Mouse (Mus musculus) cerebellum, postnatal 36 days (tissue): ENCODE results near the gene Ppp2r1a.

Experiments used
- DNase-seq, 2 experiments: peaks; one replicate each; pipeline ENCODE4 v3.0.0; 2021 to 2022; ENCODE audit warnings: mixed read lengths in 2 of 2

Ppp2r1a gene

DNA sequence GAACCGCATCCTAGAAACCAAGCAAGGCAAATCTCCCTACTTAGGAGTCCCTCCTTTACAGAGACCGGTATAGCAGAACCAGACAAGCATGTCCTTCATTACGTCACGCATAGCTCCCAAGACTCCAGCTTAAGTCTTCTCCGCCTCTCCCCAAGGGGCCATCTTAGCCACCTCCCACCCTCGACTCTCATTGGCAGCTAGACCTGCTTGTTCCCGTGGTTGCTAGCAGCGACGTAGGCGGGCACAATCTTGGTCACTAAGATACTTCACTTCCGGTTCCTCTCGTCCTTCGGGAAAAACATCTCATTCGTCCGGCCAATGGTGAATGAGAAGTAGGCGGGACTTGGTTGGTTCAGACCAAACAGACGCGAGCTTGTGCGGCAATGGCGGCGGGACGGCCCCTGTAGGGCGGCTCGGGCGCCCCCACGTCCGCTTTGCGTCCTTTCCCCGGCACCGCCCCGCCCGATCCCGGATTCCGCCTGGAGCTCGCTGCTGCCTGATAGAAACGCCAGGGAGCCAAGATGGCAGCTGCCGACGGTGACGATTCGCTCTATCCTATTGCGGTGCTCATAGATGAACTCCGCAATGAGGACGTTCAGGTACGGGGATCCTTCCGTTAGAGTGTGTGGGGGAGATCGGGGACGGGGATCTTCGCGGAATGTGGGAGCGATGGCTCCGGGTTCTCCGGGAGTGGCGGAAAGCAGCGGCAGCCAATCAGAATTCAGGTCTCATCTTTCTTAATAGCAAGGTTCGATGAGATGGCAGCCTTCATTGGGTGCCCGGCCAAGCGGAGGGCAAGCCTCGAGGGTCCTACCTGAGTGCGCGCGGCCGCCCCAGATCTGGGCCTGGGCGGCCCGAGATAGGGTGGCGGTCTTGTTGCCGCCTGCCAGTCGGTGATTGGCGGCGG is at the start of gene Ppp2r1a:
Gene Ppp2r1a, plus strand, starts transcription at position 327 of the 907 bp plus-strand sequence.
- DNase-seq: peak; percentile 98 to 99

DNA sequence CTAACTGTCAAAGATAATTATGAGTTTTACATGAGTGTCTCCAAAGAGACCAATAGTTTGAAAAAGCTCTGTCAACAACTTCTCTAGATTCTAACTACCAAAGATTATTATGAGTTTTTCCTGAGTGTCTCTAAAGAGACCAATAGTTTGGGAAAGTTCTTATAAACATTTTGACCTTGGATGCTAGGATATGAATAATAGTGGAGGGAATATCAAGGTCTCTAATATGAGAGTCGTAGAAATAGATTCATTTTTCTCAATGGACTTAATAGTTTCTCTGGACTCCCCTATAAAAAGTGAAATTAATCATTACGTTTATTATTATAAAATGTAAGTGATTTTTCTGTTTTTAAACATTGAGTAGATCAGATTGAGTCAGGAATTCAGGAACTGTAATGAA is 40.1 kb upstream of the Ppp2r1a start, which contains the start of gene Vmn1r231:
Gene Vmn1r231, minus strand, starts transcription at position 101 of the 400 bp plus-strand sequence.
- DNase-seq: no peak

DNA sequence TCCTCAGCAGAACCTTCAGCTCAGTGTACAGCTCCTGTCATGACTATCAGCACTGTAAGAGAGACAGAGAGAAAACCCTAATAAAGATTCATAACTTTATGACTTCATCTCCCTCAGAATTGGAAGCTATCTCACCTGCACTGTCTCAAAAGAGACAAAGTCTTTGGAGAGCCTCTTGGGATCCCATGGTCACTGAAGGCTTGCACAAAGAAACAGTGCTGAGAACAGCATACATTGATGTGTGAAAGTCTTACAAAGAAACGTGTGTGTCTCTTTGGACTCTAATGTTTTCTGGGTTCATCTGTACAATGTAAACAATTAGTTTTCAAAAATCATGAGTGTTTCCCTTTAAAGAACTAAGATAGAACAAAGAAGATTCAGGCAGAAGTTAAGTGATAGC is 25.5 kb upstream of the Ppp2r1a start, which contains the start of gene Vmn1r232:
Gene Vmn1r232, minus strand, starts transcription at position 101 of the 400 bp plus-strand sequence.
- DNase-seq: no peak

DNA sequence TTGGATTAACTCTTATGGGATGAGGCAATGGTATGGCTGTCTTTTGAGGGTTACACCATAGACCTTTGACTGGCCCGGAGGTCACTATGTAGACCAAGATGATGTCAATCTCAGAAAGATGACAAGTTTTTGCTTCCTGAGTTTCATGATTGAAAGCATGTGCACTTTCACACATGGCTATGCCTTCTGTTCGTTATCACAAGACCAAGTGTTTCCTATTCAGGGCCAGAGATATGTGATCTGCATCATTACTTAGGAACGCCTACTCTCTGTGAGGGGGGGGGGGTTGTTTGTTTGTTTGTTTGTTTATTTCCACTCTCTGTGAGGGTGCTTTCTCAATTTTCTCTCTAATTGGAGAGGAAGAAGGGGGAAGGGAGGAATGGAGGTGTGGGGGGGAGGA is 885 bp upstream of the Ppp2r1a start:
- no peak for DNase-seq

DNA sequence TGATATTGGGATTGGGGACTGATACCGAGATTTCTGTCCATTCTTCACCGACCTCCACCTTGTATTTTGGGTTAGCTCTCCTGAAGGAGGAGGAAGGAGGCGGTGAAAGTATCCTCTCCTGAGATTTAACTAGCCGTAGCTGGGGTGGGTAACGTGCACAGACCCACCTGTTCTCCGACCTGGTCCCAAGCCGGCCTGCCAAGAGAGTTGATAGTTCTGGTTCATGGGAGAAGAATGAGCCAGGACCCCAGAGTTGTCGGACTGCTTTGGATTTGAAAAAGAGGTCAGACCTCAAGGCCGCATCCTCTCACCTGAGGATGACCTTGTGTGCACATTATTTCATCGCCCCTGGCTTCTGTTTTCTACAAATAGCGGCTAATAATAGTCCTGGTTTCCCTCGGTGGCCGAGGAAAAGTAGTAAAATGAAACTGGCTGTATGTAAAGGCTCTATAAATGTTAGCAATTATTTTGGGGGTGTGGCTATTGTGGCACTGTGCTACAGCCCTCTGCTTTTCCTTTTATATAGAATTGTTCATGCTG is 985 bp downstream of the Ppp2r1a start:
- peak; percentile 14 to 18 for DNase-seq

DNA sequence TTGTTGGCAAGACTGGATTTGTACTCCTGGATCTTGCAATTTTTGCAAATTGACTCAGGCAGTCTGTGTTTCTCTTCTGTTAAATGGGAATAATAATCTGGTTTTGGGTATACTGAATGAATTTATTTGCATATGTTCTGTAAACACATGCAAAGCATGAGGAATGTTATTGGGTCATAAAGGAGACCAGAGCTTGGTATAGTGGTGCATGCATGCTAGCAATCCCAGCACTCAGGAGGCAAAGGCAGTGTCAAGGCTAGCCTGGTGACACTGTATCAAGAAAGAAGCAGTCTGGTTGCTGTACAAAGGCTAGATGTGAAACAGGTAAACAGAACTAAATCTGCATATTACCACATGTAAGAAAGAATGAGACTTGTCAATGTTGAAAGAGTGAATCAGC is 1.5 kb downstream of the Ppp2r1a start:
- DNase-seq: no peak

DNA sequence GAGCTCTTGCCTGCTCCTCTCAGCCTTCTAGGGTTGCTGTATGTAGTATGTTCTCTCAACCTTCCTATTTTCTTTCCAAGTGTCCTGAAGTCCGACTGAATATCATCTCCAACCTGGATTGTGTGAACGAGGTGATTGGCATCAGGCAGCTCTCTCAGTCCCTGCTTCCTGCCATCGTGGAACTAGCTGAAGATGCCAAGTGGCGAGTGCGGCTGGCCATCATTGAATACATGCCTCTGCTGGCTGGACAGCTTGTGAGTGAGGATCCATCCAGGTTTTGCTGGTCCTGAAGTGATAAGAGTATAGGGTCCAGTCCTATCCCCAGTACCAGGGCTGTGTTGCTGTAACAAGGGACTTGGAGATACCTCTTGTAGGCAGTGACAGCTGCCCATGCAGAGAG is 15.3 kb downstream of the Ppp2r1a start:
- DNase-seq: no peak

DNA sequence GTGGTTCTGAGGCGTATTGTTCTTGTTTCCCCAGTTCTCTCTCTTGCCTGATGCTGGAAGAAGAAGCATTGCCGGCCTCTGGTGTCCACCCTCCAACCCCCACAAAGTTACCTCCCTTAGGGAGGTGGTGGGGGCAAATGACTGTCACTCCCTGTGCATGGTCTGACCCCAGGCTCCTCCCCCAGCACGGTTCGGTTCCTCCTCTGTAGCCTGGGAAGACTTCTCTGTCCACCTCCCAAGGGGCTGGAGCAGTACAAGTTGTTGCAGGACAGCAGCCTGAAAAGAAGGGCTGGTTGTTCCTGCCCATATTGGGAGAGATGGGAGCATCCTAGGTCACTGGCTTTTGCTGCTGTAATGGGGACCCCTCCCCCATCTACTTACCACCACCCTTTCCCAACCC is 20.3 kb downstream of the Ppp2r1a start:
- DNase-seq: no peak

DNA sequence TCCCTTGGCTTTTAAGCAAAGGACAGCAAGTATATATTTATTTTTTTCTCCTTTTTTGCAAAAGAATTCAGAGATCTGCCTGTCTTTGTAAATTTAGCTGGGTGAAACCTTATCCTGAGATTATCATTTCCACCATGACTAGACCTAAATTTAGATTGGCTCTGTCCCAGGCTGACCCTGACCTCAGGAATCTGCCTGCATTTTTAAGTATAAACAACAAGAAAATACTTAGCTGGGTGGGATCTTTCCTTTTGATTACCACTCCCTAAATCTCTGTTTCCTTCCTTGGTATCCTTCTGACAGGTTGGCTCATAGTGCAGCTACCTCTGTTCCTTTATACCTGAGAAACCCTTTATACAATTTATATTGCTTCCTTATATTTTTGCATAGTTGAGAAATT is 21.6 kb downstream of the Ppp2r1a start:
- no peak for DNase-seq

DNA sequence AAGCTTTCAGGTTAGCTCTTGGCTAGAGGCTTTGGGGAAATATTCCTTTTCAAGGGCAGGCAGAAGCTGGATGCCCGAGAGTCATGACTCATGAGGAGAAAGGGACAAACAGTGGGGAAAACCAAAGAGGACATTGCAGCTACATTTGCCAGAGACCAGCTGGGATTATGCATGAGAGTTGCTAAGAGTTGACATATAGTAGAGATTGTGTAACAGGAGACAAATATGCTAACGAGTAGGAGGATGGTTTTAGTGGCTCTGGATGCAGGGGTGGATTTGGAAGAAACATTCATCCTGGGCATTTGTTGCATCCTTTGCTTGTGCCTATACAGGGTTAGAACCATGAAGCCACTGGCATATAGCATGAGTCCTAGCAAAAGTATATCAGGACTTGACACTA is 48.6 kb downstream of the Ppp2r1a start:
- no peak for DNase-seq

DNA sequence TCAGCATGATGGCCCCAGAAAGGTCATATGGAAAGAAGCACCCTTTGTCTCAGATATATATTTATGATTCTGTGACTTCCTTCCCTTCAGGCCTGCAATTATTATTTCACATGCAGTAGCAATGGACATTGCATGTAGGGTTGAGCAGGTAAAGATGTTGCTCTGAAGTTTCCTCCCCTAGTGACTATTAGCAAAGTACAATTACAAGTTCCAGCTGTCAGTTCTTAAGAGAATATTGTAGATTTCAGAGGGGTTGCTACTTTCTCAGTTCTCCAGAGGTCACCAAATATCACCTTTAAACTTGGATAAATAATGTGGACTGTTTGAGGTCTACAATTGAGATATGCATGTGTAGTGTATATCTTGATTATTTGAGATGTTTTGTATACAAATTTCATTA is 51.3 kb downstream of the Ppp2r1a start, which contains the start of gene Vmn1r233:
Gene Vmn1r233, minus strand, starts transcription at position 101 of the 400 bp plus-strand sequence.
- no peak for DNase-seq

DNA sequence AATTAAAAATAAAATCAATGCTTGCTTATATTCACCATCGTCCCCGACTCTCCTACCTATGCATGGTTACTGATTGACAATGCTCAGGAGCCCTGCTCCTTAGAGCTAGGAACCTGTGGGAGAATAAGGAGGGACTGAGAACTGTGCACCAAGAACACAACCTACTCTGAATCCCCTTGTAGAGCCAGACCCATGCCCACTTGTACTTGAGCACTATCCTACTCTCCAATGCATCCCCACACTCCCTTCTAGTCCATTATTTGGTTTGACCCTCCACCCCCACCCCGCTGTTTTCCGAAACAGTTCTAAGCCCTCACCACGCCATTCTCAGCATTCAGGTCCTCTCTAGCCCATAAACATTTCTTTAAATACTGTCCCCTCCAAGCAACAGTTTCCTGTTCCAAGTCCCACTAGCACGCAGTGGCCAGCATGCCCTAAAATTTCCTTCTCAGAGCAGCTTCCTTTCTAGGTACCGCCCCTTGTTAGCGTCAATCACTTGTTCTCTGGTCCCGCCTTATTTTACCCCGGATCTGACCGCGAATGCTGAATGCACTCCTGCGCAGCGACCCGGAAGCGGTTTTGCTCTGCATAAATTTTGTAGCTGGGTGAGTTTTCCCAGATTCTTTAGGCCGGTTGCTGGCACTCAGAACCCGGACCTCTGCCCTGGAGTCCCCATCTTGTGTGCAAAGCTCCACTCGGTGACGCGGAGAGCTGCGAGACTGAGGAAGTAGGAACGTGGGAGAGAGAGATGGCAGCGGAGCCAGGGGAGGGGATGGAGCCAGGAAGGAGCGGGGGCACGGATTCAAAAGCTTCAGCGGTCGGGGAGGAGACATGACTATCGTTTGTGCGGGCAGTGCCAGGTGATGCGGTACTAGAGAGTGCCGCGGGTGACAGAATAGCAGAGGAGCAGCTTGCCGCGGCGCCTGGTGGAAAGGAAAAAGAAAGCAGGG is 63.5 kb downstream of the Ppp2r1a start, which contains the start of gene Zfp160:
Gene Zfp160, plus strand, starts transcription at position 522 of the 950 bp plus-strand sequence.
- peak; percentile 81 to 86 for DNase-seq

DNA sequence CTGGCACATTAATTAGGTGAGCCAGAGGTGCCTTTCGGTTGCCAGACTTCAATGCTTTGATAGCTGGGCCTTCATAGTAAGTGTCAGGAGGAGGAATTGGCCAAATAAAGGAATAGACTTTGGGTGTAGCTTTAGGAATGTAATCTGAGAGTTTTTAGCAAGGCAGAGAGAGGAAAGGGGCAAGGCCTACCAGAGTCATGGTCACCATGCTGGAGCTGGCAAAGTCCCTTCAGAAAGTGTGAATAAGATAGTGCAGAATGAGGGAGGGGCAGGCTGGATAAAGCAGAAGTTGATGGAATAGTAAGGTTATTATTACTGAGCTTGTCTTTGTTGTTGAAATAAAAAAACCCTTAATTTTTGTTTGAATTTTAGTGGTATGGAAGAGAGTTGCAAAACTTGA is 64.6 kb downstream of the Ppp2r1a start:
- DNase-seq: no peak
